Mouse (Mus musculus) liver, embryonic 14.5 days (tissue): ENCODE measurements around the gene Ppp1r27.

Source experiments
- CTCF ChIP-seq: IDR thresholded peaks from 2 replicates; pipeline ENCODE4 v1.5.1; 2016; ENCODE audit warnings: antibody characterized with exemption, low read depth, control low read depth
- EP300 ChIP-seq: IDR thresholded peaks from 2 replicates; pipeline ENCODE4 v1.6.1; 2016; ENCODE audit warnings: antibody characterized with exemption, low read depth

DNA sequence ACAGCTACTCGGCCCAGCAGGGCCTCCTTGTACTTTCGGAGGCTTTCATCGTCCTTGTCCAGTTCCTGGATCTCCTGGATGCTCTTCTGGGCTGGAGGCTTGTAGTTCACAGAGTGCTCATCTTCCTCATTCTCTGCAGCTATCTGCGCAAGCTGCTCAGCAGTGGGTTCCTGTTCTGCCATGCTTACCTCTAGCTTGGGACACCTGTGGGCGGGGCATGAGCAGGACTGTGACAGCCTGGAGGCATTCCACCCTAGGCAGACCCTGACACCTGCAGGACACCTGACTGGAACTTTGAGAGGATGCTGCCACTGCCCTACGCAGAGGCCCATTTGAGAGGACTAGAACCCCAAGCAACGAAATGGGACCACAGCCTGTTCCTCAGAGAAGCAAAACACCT lies 29.3 kb upstream of the Ppp1r27 start:
- TF ChIP-seq CTCF (no peak), EP300 (no peak)
